Mouse (Mus musculus) intestine, embryonic 16.5 days (tissue): ENCODE measurements around the gene Mdm2. TPM values are rescaled to one million over a fixed set of nuclear protein-coding genes. Genes with fewer than 3 reads are reported as not detected.

Experiments
- ATAC-seq: fragments of 200-750 bp; cut with Nextera tagmentation; 2 replicates; pipeline ENCODE4 v1.8.0; 2017; ENCODE audit warnings: moderate TSS enrichment, moderate library complexity
- H3K27ac ChIP-seq: fragments of 300-500 bp; sonication (generic); 2 replicates; pipeline ENCODE4 v1.5.1; 2014; ENCODE audit warnings: mild to moderate bottlenecking, low read length
- H3K27me3 ChIP-seq: fragments of 300-500 bp; sonication (generic); replicated peaks from 2 replicates; pipeline ENCODE4 v1.6.1; 2014; ENCODE audit warnings: low read length, control low read depth, mixed read lengths; ENCODE audit not compliant: control insufficient read depth, insufficient read depth
- H3K36me3 ChIP-seq: fragments of 300-500 bp; sonication (generic); 2 replicates; pipeline ENCODE4 v1.6.1; 2014; ENCODE audit warnings: low read length, control low read depth; ENCODE audit not compliant: control insufficient read depth, insufficient read depth
- H3K4me1 ChIP-seq: fragments of 300-500 bp; sonication (generic); 2 replicates; pipeline ENCODE4 v1.6.1; 2014; ENCODE audit warnings: low read length, control low read depth, mixed read lengths; ENCODE audit not compliant: control insufficient read depth, insufficient read depth
- H3K4me2 ChIP-seq: fragments of 300-500 bp; sonication (generic); 2 replicates; pipeline ENCODE4 v1.6.1; 2014; ENCODE audit warnings: low read depth, low read length, control low read depth
- H3K4me3 ChIP-seq: fragments of 300-500 bp; sonication (generic); 2 replicates; pipeline ENCODE4 v1.5.1; 2014; ENCODE audit warnings: mild to moderate bottlenecking, low read length
- H3K9ac ChIP-seq: fragments of 300-500 bp; sonication (generic); 2 replicates; pipeline ENCODE4 v1.6.1; 2014; ENCODE audit warnings: low read depth, low read length
- H3K9me3 ChIP-seq: fragments of 300-500 bp; sonication (generic); 2 replicates; pipeline ENCODE4 v1.6.1; 2016; ENCODE audit warnings: low read length, control low read depth; ENCODE audit not compliant: control insufficient read depth
- WGBS: fragments of 180-500 bp; shearing (Covaris S2); extraction: QIAGEN DNeasy Blood & Tissue Kit; methylation state at CpG from one replicate; pipeline ENCODE4 v1.1.7; 2014; 5-methylcytosine and 5-hydroxymethylcytosine counted together
- polyA plus RNA-seq: library from polyadenylated mRNA; unstranded; fragments of >200 nt; fragmentation: Nextera tagmentation; extraction: Ambion mirVana; gene quantifications from 2 replicates; pipeline ENCODE4 v1.2.1, GENCODE M21; 2015

The Mdm2 gene
- polyA plus RNA-seq, 1 experiment from 2014 or later = 32.4 TPM

DNA sequence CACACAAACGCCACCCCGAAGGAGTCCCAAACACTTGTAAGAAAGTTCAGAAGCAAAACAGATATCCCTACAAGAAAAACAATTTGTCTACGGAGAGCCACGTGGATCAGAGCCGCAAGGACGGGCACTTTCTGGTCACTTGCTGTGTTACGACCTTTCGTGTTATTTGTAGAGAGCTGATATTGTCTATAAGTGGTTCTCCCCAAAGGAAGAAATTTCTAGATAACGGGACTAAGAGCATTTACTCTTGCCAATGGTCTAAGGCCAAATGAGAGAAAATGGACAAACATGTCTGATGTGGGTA is 26.9 kb downstream of the Mdm2 start:
- no peaks in the 10 kb centered on the region for H3K27me3 ChIP-seq
- no peaks in the 10 kb centered on the region for H3K9me3 ChIP-seq
- no peak overlapping the region for H3K9ac ChIP-seq
- no peak overlapping the region for H3K4me3 ChIP-seq
- WGBS = 92% methylated on average over 9 of the region's 9 CpGs
- H3K27ac ChIP-seq = no peak overlapping the region
- no peak for ATAC-seq
- H3K4me1 ChIP-seq = peaks cover 3% of the 10 kb centered on the region; the same call in 1 of the 2 replicates
- H3K36me3 ChIP-seq = peaks cover 4% of the 10 kb centered on the region; the same call in 1 of the 2 replicates
- no peak overlapping the region for H3K4me2 ChIP-seq

GRCm38 (mm10) chr10:117682858-117683733 is 27.5 kb downstream of the Mdm2 start:
- Histone ChIP-seq H3K9me3 (no peaks in the 10 kb centered on the region), H3K4me3 (no peak overlapping the region), H3K4me2 (no peak overlapping the region), H3K4me1 (peaks cover 4% of the 10 kb centered on the region; the same call in 1 of the 2 replicates), H3K9ac (no peak overlapping the region), H3K27ac (no peak overlapping the region), H3K27me3 (no peaks in the 10 kb centered on the region), H3K36me3 (no peaks in the 10 kb centered on the region)
- no peak for ATAC-seq
- 82% methylated on average over 30 of the region's 30 CpGs for WGBS

DNA sequence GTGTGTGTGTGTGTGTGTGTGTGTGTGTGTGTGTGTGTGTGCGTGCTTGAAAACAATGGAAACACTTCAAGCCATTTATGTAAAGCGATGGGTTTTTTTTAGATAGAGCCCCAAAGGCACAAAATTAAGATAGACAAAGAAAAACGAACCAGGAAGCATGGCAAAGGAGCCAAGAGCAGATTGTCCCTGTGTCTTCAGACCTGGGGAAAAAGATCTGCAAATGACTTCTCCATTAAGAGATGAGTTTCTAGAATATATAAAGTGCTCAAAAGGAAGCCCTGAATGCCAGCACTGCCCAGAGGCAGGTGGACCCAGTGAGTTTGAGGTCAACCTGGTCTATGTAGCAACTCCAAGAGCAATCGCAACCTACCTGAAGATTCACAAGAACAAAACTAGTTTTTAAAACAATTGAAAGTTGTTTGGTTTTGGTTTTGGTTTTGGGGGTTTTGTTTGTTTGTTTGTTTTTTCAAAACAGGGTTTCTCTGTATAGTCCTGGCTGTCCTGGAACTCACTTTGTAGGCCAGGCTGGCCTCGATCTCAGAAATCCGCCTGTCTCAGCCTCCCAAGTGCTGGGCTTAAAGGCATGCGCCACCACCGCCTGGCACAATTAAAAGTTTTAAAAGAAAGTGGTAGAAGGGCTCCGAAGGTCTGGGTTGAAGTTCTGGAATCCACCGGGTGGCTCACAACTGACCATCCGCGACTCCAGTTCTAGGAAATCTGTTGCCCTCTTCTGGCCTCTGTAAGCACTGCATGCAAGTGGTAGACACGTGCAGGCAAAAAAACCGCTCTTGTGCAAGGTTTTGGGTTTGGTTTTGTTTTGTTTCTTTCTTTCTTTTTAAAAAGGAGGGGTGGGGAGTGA is 28.3 kb downstream of the Mdm2 start:
- no peak overlapping the region for H3K4me3 ChIP-seq
- WGBS = 70% methylated on average over 14 of the region's 14 CpGs
- H3K27me3 ChIP-seq = no peaks in the 10 kb centered on the region
- ATAC-seq = no peak
- no peak overlapping the region for H3K9ac ChIP-seq
- H3K4me2 ChIP-seq = no peak overlapping the region
- peaks cover 10% of the 10 kb centered on the region for H3K4me1 ChIP-seq
- no peak overlapping the region for H3K27ac ChIP-seq
- H3K36me3 ChIP-seq = no peaks in the 10 kb centered on the region
- H3K9me3 ChIP-seq = no peaks in the 10 kb centered on the region

DNA sequence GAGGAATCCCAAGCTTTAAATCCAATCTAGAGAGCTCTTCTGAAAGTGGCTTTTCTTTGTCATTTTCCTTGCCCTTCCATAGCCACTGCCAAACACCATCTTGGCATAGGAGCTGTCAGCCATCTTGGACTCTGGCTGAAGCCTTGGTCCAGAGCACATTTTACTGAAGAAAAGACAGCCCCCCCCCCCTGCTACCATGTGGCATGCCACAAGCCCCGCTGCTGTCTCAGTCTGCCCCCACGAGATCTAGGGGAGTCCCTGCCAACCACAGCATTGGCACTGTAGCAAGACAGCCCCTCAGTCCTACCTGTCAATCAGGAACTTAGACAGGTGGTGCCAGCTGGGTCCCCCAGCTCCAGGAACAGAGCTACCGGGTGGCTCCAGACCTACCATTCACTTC is 29.0 kb downstream of the Mdm2 start:
- WGBS = 88% methylated on average over 3 of the region's 3 CpGs
- Histone ChIP-seq H3K36me3 (no peaks in the 10 kb centered on the region), H3K9me3 (no peaks in the 10 kb centered on the region), H3K4me2 (no peak overlapping the region), H3K4me1 (peaks cover 13% of the 10 kb centered on the region), H3K27me3 (no peaks in the 10 kb centered on the region), H3K27ac (no peak overlapping the region), H3K4me3 (no peak overlapping the region), H3K9ac (no peak overlapping the region)
- no peak for ATAC-seq

GRCm38 (mm10) chr10:117680868-117681513 is 29.6 kb downstream of the Mdm2 start:
- Histone ChIP-seq H3K27me3 (no peaks in the 10 kb centered on the region), H3K36me3 (no peaks in the 10 kb centered on the region), H3K4me1 (peaks cover 14% of the 10 kb centered on the region), H3K27ac (no peak overlapping the region), H3K9me3 (no peaks in the 10 kb centered on the region), H3K9ac (no peak overlapping the region), H3K4me3 (no peak overlapping the region), H3K4me2 (no peak overlapping the region)
- no peak for ATAC-seq
- 89% methylated on average over 12 of the region's 12 CpGs for WGBS

- Histone ChIP-seq H3K4me2 (no peak overlapping the region), H3K27me3 (no peaks in the 10 kb centered on the region), H3K4me1 (peaks cover 18% of the 10 kb centered on the region), H3K9me3 (no peaks in the 10 kb centered on the region), H3K27ac (no peak overlapping the region), H3K4me3 (no peak overlapping the region), H3K36me3 (no peaks in the 10 kb centered on the region), H3K9ac (no peak overlapping the region)
- no peak for ATAC-seq
- WGBS = 92% methylated on average over 14 of the region's 14 CpGs
Measured at GRCm38 (mm10) chr10:117679963-117680473, 30.5 kb downstream of the Mdm2 start.

- Histone ChIP-seq H3K9ac (no peak overlapping the region), H3K4me1 (peaks cover 18% of the 10 kb centered on the region), H3K27me3 (no peaks in the 10 kb centered on the region), H3K27ac (no peak overlapping the region; the same call in 1 of the 2 replicates), H3K4me2 (no peak overlapping the region), H3K4me3 (no peak overlapping the region), H3K36me3 (no peaks in the 10 kb centered on the region), H3K9me3 (no peaks in the 10 kb centered on the region)
- 77% methylated on average over 5 of the region's 5 CpGs for WGBS
- no peak for ATAC-seq
Measured at GRCm38 (mm10) chr10:117679029-117679686, 31.4 kb downstream of the Mdm2 start.

GRCm38 (mm10) chr10:117678357-117678756 is 32.2 kb downstream of the Mdm2 start:
- 63% methylated on average over 5 of the region's 5 CpGs for WGBS
- ATAC-seq = peak; percentile 59; the same call in 1 of the 2 replicates
- H3K27me3 ChIP-seq = no peaks in the 10 kb centered on the region

More at GRCm38 (mm10) chr10:117678357-117678756, 32.2 kb downstream of the Mdm2 start:
- Histone ChIP-seq H3K4me3 (no peak overlapping the region), H3K4me1 (peaks cover 18% of the 10 kb centered on the region), H3K27ac (peak overlapping the region; percentile 74; the same call in 1 of the 2 replicates), H3K36me3 (no peaks in the 10 kb centered on the region), H3K9me3 (no peaks in the 10 kb centered on the region), H3K9ac (no peak overlapping the region), H3K4me2 (no peak overlapping the region)
